Mouse (Mus musculus) left cerebral cortex, adult 18-20 months (tissue): ENCODE data around the gene Bicd2. TPM values are rescaled to one million over a fixed set of nuclear protein-coding genes. Genes with fewer than 3 reads are reported as not detected.

Source experiments
- DNase-seq, 2 experiments: peaks; one replicate each; pipeline ENCODE4 v3.0.0; 2021 to 2022; ENCODE audit warnings: low spot score in 2 of 2, mixed read lengths in 1 of 2
- long read RNA-seq, 2 experiments: library from polyadenylated mRNA; stranded (forward); transcript quantifications; one replicate each; pipeline ENCODE4 v2.0.0; 2021
- total RNA-seq, 2 experiments: library from RNA; stranded (reverse); gene quantifications; 2 replicates each; pipeline ENCODE4 v1.2.3; 2021

The Bicd2 gene
- 10 to 100 TPM; 46.4 to 48.6 TPM for total RNA-seq
- long read RNA-seq, experiment 1, full-length matches to known transcripts = 31 of 48 reads
- long read RNA-seq, experiment 1, partial matches to known transcripts = 8 of 48 reads
- long read RNA-seq, experiment 1, other reads (novel, unspliced or antisense) = 9 of 48 reads
- long read RNA-seq, experiment 2, full-length matches to known transcripts = 15 of 37 reads
- long read RNA-seq, experiment 2, partial matches to known transcripts = 12 of 37 reads
- long read RNA-seq, experiment 2, other reads (novel, unspliced or antisense) = 10 of 37 reads

GRCm38 (mm10) chr13:49341012-49341830, at the start of gene Bicd2:
Gene Bicd2 (plus strand): TSS chr13:49341585.
- peak; percentile 94 to 97 for DNase-seq

GRCm38 (mm10) chr13:49291949-49292348, 49.4 kb upstream of the Bicd2 start:
- no peak for DNase-seq

- no peak for DNase-seq
These were observed 47.3 kb upstream of the Bicd2 start for GRCm38 (mm10) chr13:49294108-49294507.

GRCm38 (mm10) chr13:49296270-49296669, 45.1 kb upstream of the Bicd2 start:
- DNase-seq = no peak

- DNase-seq = no peak
These were observed 42.6 kb upstream of the Bicd2 start for GRCm38 (mm10) chr13:49298514-49299381.

GRCm38 (mm10) chr13:49300771-49301170, 40.6 kb upstream of the Bicd2 start:
- DNase-seq = no peak

- no peak for DNase-seq
These were observed 34.5 kb upstream of the Bicd2 start for GRCm38 (mm10) chr13:49306771-49307310.

GRCm38 (mm10) chr13:49307311-49307969, 33.9 kb upstream of the Bicd2 start:
- DNase-seq = no peak

GRCm38 (mm10) chr13:49308206-49308605, 33.2 kb upstream of the Bicd2 start:
- no peak for DNase-seq

- DNase-seq = no peak
These were observed 32.5 kb upstream of the Bicd2 start for GRCm38 (mm10) chr13:49308861-49309403.

- no peak for DNase-seq
These were observed 31.9 kb upstream of the Bicd2 start for GRCm38 (mm10) chr13:49309501-49309900.

- DNase-seq = no peak
These were observed 29.7 kb upstream of the Bicd2 start for GRCm38 (mm10) chr13:49311642-49312041.

GRCm38 (mm10) chr13:49316386-49317162, 24.8 kb upstream of the Bicd2 start:
- DNase-seq = no peak

- no peak for DNase-seq
These were observed 23.9 kb upstream of the Bicd2 start for GRCm38 (mm10) chr13:49317508-49317907.

- no peak for DNase-seq
These were observed 23.5 kb upstream of the Bicd2 start for GRCm38 (mm10) chr13:49317914-49318313.

- DNase-seq = peak; percentile 45 to 57
These were observed 21.3 kb upstream of the Bicd2 start, which contains the start of gene Fgd3 for GRCm38 (mm10) chr13:49320040-49320439. Gene Fgd3 (minus strand): TSS chr13:49320311.

GRCm38 (mm10) chr13:49320514-49320913, 20.9 kb upstream of the Bicd2 start:
- no peak for DNase-seq

GRCm38 (mm10) chr13:49321452-49321851, 19.9 kb upstream of the Bicd2 start:
- DNase-seq = no peak

- no peak for DNase-seq
These were observed 19.2 kb upstream of the Bicd2 start for GRCm38 (mm10) chr13:49322169-49322568.
